Mouse (Mus musculus) stomach, embryonic 14.5 days (tissue): ENCODE measurements at regions not wholly inside any gene's neighbourhood (a gene's known extent, or its start where the extent isn't known, plus 50 kb on each side); places are given as distances from the start of the nearest gene placed in this dataset.

ENCODE experiments used
- ATAC-seq: fragments of 200-750 bp; cut with Nextera tagmentation; 2 replicates; pipeline ENCODE4 v1.8.0; 2017; ENCODE audit warnings: low read depth, moderate TSS enrichment; ENCODE audit not compliant: insufficient number of reproducible peaks, insufficient read depth, low FRiP score
- H3K27ac ChIP-seq: fragments of 300-500 bp; sonication (generic); 2 replicates; pipeline ENCODE4 v1.5.1; 2014; ENCODE audit warnings: mild to moderate bottlenecking, low read length, moderate library complexity, mixed read lengths
- H3K27me3 ChIP-seq: fragments of 300-500 bp; sonication (generic); 2 replicates; pipeline ENCODE4 v1.6.1; 2014; ENCODE audit warnings: low read length, control low read depth, mixed read lengths; ENCODE audit not compliant: control insufficient read depth, insufficient read depth
- H3K36me3 ChIP-seq: fragments of 300-500 bp; sonication (generic); 2 replicates; pipeline ENCODE4 v1.6.1; 2014; ENCODE audit warnings: mild to moderate bottlenecking, control low read depth, low read length, moderate library complexity, mixed read lengths; ENCODE audit not compliant: control insufficient read depth, insufficient read depth
- H3K4me1 ChIP-seq: fragments of 300-500 bp; sonication (generic); 2 replicates; pipeline ENCODE4 v1.6.1; 2014; ENCODE audit warnings: low read length, control low read depth, mixed read lengths; ENCODE audit not compliant: control insufficient read depth, insufficient read depth
- H3K4me2 ChIP-seq: fragments of 300-500 bp; sonication (generic); replicated peaks from 2 replicates; pipeline ENCODE4 v1.6.1; 2014; ENCODE audit warnings: low read depth, low read length, control low read depth
- H3K4me3 ChIP-seq: fragments of 300-500 bp; sonication (generic); 2 replicates; pipeline ENCODE4 v1.5.1; 2014; ENCODE audit warnings: low read depth, low read length, control low read depth
- H3K9ac ChIP-seq: fragments of 300-500 bp; sonication (generic); replicated peaks from 2 replicates; pipeline ENCODE4 v1.6.1; 2014; ENCODE audit warnings: low read depth, mild to moderate bottlenecking, control low read depth, low read length, moderate library complexity, mixed read lengths
- H3K9me3 ChIP-seq: fragments of 300-500 bp; sonication (generic); 2 replicates; pipeline ENCODE4 v1.6.1; 2016; ENCODE audit warnings: low read depth, low read length, control low read depth; ENCODE audit not compliant: control insufficient read depth
- WGBS: fragments of 180-500 bp; shearing (Covaris S2); extraction: QIAGEN DNeasy Blood & Tissue Kit; methylation state at CpG from one replicate; pipeline ENCODE4 v1.1.7; 2014; 5-methylcytosine and 5-hydroxymethylcytosine counted together

DNA sequence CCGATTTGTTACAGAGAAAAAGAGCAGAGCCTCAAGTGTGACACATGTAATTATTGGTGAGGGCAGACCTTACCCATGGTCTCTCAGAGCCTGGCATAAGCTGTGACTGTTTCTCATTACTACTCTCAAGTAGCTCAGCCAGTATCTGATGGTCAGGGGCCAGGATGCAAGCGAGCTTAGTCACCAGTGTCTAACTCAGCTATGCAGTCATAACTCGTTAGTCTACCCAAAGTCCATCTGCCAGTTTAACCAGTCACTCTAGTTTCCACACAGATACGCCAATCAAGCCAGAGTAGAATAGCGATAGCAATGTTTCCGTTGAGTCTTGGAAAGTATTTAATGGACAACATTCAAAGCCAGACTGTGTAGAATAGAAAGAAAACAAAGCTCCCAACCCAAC lies 354.3 kb upstream of the Map3k7 start:
- 84% methylated on average over 6 of the region's 6 CpGs for WGBS
- ATAC-seq, result no peak
- no peak overlapping the region for H3K27ac ChIP-seq
- H3K4me2 ChIP-seq, result no peak overlapping the region
- H3K9me3 ChIP-seq, result no peaks in the 10 kb centered on the region
- H3K27me3 ChIP-seq, result no peaks in the 10 kb centered on the region
- no peak overlapping the region for H3K4me3 ChIP-seq
- H3K9ac ChIP-seq, result no peak overlapping the region
- 0 out of 2 replicates have a peak, but pooled peaks cover 7% of the 10 kb centered on the region for H3K4me1 ChIP-seq
- H3K36me3 ChIP-seq, result no peaks in the 10 kb centered on the region

- Histone ChIP-seq H3K4me1 (0 out of 2 replicates have a peak, but pooled peaks cover 7% of the 10 kb centered on the region), H3K9me3 (no peaks in the 10 kb centered on the region), H3K9ac (no peak overlapping the region), H3K27ac (no peak overlapping the region), H3K4me3 (no peak overlapping the region), H3K36me3 (no peaks in the 10 kb centered on the region), H3K27me3 (no peaks in the 10 kb centered on the region), H3K4me2 (no peak overlapping the region)
- WGBS, result 40% methylated on average over 8 of the region's 8 CpGs
- ATAC-seq, result no peak
Measured at GRCm38 (mm10) chr4:31612147-31612824, 351.6 kb upstream of the Map3k7 start.

GRCm38 (mm10) chr4:31612825-31613514 lies 350.9 kb upstream of the Map3k7 start:
- 0 out of 2 replicates have a peak, but pooled peaks cover 7% of the 10 kb centered on the region for H3K4me1 ChIP-seq
- no peak overlapping the region for H3K27ac ChIP-seq
- H3K9ac ChIP-seq, result no peak overlapping the region
- no peak overlapping the region for H3K4me3 ChIP-seq
- no peaks in the 10 kb centered on the region for H3K36me3 ChIP-seq
- H3K27me3 ChIP-seq, result no peaks in the 10 kb centered on the region
- ATAC-seq, result no peak
- 64% methylated on average over 9 of the region's 9 CpGs for WGBS
- no peaks in the 10 kb centered on the region for H3K9me3 ChIP-seq
- H3K4me2 ChIP-seq, result no peak overlapping the region

- Histone ChIP-seq H3K4me2 (no peak overlapping the region), H3K4me1 (no peaks in the 10 kb centered on the region), H3K27ac (no peak overlapping the region), H3K27me3 (no peaks in the 10 kb centered on the region), H3K9me3 (no peaks in the 10 kb centered on the region), H3K9ac (no peak overlapping the region), H3K36me3 (no peaks in the 10 kb centered on the region), H3K4me3 (no peak overlapping the region)
- 75% methylated on average over 7 of the region's 7 CpGs for WGBS
- no peak for ATAC-seq
Measured at GRCm38 (mm10) chr4:31617572-31617971, 346.3 kb upstream of the Map3k7 start.

GRCm38 (mm10) chr4:31618026-31618425 lies 345.9 kb upstream of the Map3k7 start:
- no peaks in the 10 kb centered on the region for H3K27me3 ChIP-seq
- no peaks in the 10 kb centered on the region for H3K4me1 ChIP-seq
- no peak overlapping the region for H3K9ac ChIP-seq
- H3K4me2 ChIP-seq, result no peak overlapping the region
- H3K4me3 ChIP-seq, result no peak overlapping the region
- no peak overlapping the region for H3K27ac ChIP-seq
- WGBS, result 39% methylated on average over 4 of the region's 4 CpGs
- H3K9me3 ChIP-seq, result no peaks in the 10 kb centered on the region
- no peaks in the 10 kb centered on the region for H3K36me3 ChIP-seq
- ATAC-seq, result no peak

DNA sequence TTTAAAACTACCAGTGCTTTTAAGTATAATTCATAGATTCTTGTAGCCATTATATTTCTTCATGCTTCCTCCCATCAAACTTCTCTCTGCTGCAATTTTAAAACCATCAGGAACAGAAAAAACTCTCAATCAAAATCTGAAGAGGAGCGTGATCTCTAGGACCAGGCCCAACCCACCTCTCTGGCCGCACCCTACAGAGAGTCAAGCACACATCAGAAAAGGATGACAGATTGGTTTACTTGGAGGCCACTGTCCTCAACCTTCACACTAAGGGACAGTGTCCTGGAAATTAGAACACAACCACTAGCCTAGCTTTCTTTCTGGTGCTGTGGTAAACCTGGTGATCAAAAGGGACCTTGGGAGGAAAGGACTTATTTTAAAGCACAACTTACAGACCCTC lies 342.7 kb upstream of the Map3k7 start:
- 92% methylated on average over 2 of the region's 2 CpGs for WGBS
- H3K4me3 ChIP-seq, result no peak overlapping the region
- no peaks in the 10 kb centered on the region for H3K36me3 ChIP-seq
- no peak overlapping the region for H3K4me2 ChIP-seq
- H3K4me1 ChIP-seq, result no peaks in the 10 kb centered on the region
- ATAC-seq, result no peak
- no peak overlapping the region for H3K27ac ChIP-seq
- H3K9ac ChIP-seq, result no peak overlapping the region
- no peaks in the 10 kb centered on the region for H3K27me3 ChIP-seq
- H3K9me3 ChIP-seq, result no peaks in the 10 kb centered on the region

- no peaks in the 10 kb centered on the region for H3K27me3 ChIP-seq
- H3K9me3 ChIP-seq, result no peaks in the 10 kb centered on the region
- 75% methylated on average over 3 of the region's 3 CpGs for WGBS
- no peaks in the 10 kb centered on the region for H3K36me3 ChIP-seq
- no peak for ATAC-seq
- no peaks in the 10 kb centered on the region for H3K4me1 ChIP-seq
- H3K27ac ChIP-seq, result no peak overlapping the region
- no peak overlapping the region for H3K4me3 ChIP-seq
- no peak overlapping the region for H3K4me2 ChIP-seq
- H3K9ac ChIP-seq, result no peak overlapping the region
Measured at GRCm38 (mm10) chr4:31627053-31627452, 336.8 kb upstream of the Map3k7 start.

- Histone ChIP-seq H3K4me1 (no peaks in the 10 kb centered on the region), H3K27ac (no peak overlapping the region), H3K9me3 (no peaks in the 10 kb centered on the region), H3K9ac (no peak overlapping the region), H3K27me3 (no peaks in the 10 kb centered on the region), H3K36me3 (no peaks in the 10 kb centered on the region), H3K4me2 (no peak overlapping the region), H3K4me3 (no peak overlapping the region)
- no peak for ATAC-seq
- WGBS, result 91% methylated on average over 10 of the region's 10 CpGs
Measured at GRCm38 (mm10) chr4:31627777-31628176, 336.1 kb upstream of the Map3k7 start.
